Mouse (Mus musculus) T-helper 2 cell (primary cell): ENCODE data around the gene Phf21a.

ENCODE experiments used
- in situ Hi-C: fragments of 300-600 bp; cut with MboI, MseI; formaldehyde crosslinking; loops from one replicate; pipeline ENCODE4 v1.15.1; 2025; ENCODE audit warnings: high pct_unique_total_duplicates

The Phf21a gene

DNA sequence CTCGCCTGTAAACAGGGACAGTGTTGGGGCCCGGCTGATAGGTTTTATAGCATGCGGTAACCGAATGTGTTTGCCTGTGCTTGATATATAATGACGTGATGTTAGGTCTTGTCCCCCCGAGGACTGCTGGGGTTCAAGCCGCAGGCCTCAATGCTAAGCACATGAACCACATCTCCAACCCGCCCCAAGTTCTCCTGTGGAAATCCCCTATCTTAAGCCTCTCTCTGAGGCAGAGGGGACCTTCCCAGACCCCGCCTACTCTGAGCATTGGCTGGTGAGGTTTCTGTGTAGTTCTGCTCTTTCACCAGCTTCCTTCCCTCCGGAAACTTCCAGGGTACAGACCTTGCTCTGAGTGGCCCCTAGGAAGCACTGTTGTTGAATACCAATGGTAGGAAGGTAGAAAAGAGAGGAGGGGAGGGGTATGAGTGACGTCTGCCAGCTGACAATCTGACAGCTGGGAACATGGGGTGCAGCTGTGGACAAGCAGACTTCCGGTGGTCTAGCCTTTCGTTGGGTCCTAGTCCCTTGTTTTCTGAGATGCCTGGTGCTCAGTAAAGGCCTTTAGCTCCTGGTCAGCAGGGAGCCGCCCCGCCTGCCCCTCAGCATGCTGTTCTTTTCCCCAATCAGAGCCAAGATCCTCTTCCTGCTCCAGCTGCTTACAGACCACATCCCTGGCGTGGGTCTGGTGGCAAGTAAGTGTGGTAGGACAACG, 287.0 kb downstream of the Phf21a start:
- in situ Hi-C loops = loop anchor here (5.0 kb wide), 1 partner anchor 57 kb away; no protein-coding TSS in a partner anchor

GRCm38 (mm10) chr2:92380495-92381050, 287.7 kb downstream of the Phf21a start:
- in situ Hi-C loops = no loop called here

GRCm38 (mm10) chr2:92381161-92381560, 288.2 kb downstream of the Phf21a start:
- in situ Hi-C loops = no loop called here

GRCm38 (mm10) chr2:92381901-92382588, 289.1 kb downstream of the Phf21a start, which contains the start of gene 1700029I15Rik:
Gene 1700029I15Rik (plus strand): TSS chr2:92382538.
- in situ Hi-C loops = no loop called here

- in situ Hi-C loops = no loop called here
Observed at GRCm38 (mm10) chr2:92382759-92383158, 289.8 kb downstream of the Phf21a start.

DNA sequence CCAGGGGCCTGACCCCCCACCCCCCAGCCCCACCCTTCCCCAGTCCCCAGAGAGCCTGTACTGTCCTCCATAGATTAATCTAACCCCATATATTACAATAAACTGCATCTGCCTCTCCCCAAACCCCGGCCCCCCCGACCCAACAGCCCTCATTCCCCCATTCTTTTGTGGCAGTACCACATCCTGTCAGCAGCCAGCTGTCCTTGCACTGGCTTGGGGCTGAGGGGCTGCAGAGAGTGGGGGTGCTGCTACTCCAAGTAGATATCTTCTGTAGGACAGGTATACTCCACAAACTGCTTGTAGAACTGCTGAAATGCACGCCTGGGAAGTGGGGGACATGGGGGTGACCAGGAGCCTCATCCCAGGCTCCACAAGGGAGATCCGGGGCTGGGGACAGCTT, 291.2 kb downstream of the Phf21a start:
- in situ Hi-C loops = no loop called here

DNA sequence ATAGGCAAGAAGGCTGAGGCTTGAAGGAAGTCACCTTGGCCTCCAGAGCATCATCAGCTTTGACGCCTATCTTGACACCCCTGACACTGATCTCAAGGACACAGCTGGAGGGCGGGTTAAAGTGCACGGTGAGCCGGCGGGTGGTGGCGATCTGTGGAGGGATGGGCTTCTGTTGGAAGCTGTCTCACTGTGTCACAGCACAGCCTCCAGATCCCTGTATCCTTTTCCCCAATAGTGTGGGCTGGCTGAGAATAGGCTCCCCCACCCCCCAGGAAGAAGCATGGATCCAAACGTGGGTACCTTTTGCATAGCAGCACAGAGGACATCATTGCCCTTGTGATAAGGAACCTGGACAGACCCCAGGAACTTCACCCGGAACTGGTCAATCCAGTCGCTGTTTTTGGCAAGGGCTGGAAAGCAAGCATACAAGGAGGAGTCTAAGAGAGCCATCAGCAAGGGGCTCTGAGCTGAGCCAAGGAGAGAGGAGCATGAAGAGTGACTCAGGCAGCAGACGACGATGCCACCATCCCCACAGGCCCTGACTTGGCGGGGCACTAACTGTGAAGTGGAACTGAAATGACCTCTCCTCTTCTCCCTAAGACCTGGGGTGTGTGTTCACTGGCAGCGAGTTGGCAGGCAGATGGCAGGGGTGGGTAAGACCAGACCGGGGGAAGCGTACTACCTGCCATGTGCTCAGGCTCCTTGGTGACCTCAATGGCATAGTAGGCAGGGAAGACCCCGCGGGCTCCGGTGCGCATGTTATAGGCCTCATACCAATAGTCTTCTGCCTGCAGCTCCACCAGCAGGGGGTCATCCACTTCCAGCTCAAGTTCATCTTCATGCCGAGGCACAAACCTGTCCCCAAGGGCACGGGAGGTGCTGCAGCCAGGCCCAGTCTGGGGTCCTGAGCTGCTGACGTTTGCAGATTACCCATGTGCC, 292.5 kb downstream of the Phf21a start:
- in situ Hi-C loops = no loop called here

DNA sequence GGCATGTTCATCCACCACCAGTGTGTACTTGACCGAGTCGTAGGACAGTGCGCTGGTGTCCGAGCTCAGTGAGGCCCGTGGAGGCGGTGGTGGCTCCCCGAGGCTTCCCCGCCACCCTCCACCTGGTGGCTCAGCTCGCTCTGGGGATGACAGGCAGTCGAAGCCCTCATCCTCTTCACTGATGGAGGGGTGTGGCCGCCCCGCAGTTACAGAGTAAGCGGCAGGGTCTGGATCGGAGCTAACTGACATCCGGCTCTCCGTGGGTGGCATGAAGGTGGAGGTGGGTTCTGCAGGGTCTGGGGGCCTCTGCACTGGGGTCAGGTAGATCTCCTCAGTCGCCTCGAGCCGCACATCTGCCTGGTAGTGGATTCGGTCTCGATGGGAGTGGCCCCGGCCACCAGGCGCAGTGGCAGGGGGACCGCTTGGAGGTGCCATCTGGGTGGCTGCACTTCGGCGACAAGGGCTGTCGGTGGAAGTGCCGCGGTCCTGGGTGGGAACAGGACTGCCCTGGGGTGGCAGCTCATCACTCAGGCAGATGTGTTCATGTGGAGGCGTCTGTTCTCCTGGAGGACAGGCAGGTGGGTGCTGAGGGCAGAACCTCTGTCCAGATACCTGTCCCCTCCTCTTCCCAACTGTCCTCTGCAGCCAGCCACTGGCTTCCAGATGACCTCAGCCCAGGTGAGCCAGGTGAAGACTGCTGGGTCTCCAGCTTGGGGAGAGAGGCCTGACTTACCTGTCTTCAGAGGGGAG, 294.1 kb downstream of the Phf21a start:
- in situ Hi-C loops = no loop called here

- in situ Hi-C loops = no loop called here
Observed at GRCm38 (mm10) chr2:92387646-92388045, 294.7 kb downstream of the Phf21a start.

GRCm38 (mm10) chr2:92388081-92388517, 295.2 kb downstream of the Phf21a start:
- in situ Hi-C loops = no loop called here

- in situ Hi-C loops = no loop called here
Observed at GRCm38 (mm10) chr2:92388891-92389641, 296.1 kb downstream of the Phf21a start.

DNA sequence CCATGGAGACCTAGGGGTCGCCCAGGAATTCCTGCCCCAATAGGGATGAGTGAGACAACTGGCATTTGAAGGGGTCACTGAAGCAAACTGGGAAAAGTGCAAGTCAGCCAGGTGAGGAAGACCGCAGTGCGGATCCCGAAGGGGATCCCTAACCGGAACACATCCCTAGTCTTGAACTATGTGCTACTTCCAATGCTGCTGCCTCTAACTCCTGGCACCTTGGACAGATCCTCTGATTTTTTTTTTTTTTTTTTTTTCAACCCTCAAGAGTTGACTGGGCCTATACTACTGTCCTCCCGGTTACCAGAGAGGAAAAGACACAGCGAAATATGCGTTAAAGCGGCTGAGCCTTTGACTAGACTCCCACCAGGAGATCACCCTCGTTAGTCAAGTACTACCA, 296.7 kb downstream of the Phf21a start:
- in situ Hi-C loops = loop anchor here (10.0 kb wide), 1 partner anchor 1895 kb away; no protein-coding TSS in a partner anchor

- in situ Hi-C loops = loop anchor here (10.0 kb wide), 1 partner anchor 1896 kb away; no protein-coding TSS in a partner anchor
Observed at GRCm38 (mm10) chr2:92390206-92390930, 297.5 kb downstream of the Phf21a start.

DNA sequence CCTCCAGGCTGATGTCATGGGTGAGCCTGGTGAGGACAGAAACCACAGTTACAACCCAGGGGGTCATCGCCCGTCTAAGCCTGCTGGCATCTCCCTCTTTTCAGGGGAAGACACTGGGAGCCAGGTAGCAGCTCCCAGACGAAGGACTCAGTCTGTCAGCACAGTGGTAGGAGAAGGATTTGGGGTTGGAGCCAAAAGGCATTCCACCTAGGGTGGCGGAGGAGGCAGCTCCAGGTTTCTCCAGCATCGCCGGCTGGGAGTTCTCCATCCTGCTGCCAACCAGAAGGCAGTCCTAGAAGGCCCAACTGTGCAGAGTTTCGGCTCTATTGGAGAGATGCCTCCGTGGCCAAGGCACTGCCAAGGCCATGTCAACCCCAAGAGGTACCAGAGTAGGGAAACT, 298.2 kb downstream of the Phf21a start:
- in situ Hi-C loops = loop anchor here (10.0 kb wide), 1 partner anchor 1896 kb away; no protein-coding TSS in a partner anchor

DNA sequence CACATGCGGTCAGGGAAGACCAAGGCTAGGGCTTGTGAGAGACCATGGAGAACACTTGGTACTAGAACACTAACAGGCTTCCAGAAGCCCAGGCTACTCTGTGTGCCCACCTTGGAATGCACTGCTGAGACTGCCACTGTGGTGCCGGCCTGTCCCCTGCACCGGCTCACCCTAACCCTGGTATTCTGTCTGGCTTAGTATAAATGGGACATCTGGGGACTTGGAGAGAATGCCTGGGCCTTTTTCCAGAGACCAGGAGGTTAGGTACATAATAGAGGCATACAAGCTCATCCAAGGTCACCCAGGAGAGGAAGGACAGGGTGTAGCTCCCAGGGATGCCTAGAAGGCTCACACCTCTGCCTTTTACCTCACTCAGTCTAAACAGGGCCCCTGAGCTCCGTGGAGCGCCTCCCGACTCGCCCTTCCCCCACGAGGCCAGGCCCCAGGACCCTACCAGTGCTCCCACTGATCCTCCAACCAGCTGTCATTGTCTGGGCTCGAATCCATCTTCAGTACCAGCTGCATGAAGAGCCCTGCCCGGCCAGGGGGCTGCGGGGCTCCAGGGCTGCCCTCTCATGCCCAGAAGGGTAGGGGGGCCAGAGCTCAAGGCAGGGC, 298.9 kb downstream of the Phf21a start:
- in situ Hi-C loops = loop anchor here (10.0 kb wide), 1 partner anchor 1897 kb away; no protein-coding TSS in a partner anchor

GRCm38 (mm10) chr2:92392318-92393264, 299.7 kb downstream of the Phf21a start:
- in situ Hi-C loops = loop anchor here (10.0 kb wide), 1 partner anchor 1898 kb away; no protein-coding TSS in a partner anchor

GRCm38 (mm10) chr2:92395535-92395934, 302.6 kb downstream of the Phf21a start:
- in situ Hi-C loops = loop anchor here (10.0 kb wide), 1 partner anchor 1901 kb away; no protein-coding TSS in a partner anchor
